Mouse (Mus musculus) telencephalon, adult 2 months (tissue): ENCODE measurements at regions not wholly inside any gene's neighbourhood (a gene's known extent, or its start where the extent isn't known, plus 50 kb on each side); places are given as distances from the start of the nearest gene placed in this dataset.
A peak's percentile ranks its signal among the peaks of the same experiment; 100 is the strongest.

ENCODE experiments used
- DNase-seq: peaks from one replicate; pipeline ENCODE4 v3.0.0-alpha.2; 2011; ENCODE audit warnings: low read depth, low spot score

GRCm38 (mm10) chr4:58661781-58662293 lies 108.1 kb upstream of the Lpar1 start:
- DNase-seq, result peak; percentile 19

- DNase-seq, result no peak
These were observed 106.8 kb upstream of the Lpar1 start for GRCm38 (mm10) chr4:58660511-58660910.

GRCm38 (mm10) chr4:58658206-58658605 lies 104.5 kb upstream of the Lpar1 start:
- DNase-seq, result no peak

- no peak for DNase-seq
These were observed 94.1 kb upstream of the Lpar1 start for GRCm38 (mm10) chr4:58647761-58648295.

GRCm38 (mm10) chr4:58646821-58647220 lies 93.1 kb upstream of the Lpar1 start:
- DNase-seq, result no peak

- no peak for DNase-seq
These were observed 89.7 kb upstream of the Lpar1 start for GRCm38 (mm10) chr4:58643371-58643770.

- DNase-seq, result peak; percentile 40
These were observed 88.5 kb upstream of the Lpar1 start for GRCm38 (mm10) chr4:58642236-58642635.

- DNase-seq, result no peak
These were observed 79.0 kb upstream of the Lpar1 start for GRCm38 (mm10) chr4:58632696-58633095.

GRCm38 (mm10) chr4:58631415-58631814 lies 77.7 kb upstream of the Lpar1 start:
- no peak for DNase-seq

- no peak for DNase-seq
These were observed 73.3 kb upstream of the Lpar1 start for GRCm38 (mm10) chr4:58627021-58627420.

- DNase-seq, result no peak
These were observed 70.4 kb upstream of the Lpar1 start for GRCm38 (mm10) chr4:58624059-58624458.

GRCm38 (mm10) chr4:58620641-58621040 lies 66.9 kb upstream of the Lpar1 start:
- DNase-seq, result no peak

GRCm38 (mm10) chr4:58617261-58617660 lies 63.6 kb upstream of the Lpar1 start:
- DNase-seq, result no peak

- no peak for DNase-seq
These were observed 59.8 kb upstream of the Lpar1 start for GRCm38 (mm10) chr4:58613536-58613935.

GRCm38 (mm10) chr4:58613022-58613421 lies 59.3 kb upstream of the Lpar1 start:
- no peak for DNase-seq

GRCm38 (mm10) chr4:58607491-58607890 lies 53.8 kb upstream of the Lpar1 start:
- DNase-seq, result no peak

GRCm38 (mm10) chr4:58605941-58606340 lies 52.2 kb upstream of the Lpar1 start:
- DNase-seq, result no peak
